Mouse (Mus musculus): ENCODE measurements around the gene Rimbp2. TPM values are rescaled to one million over a fixed set of nuclear protein-coding genes. Genes with fewer than 3 reads are reported as not detected.
"Not testable (repeated sequence)": the region's sequence is repeated elsewhere in the genome, so short reads cannot be mapped to it uniquely, and the experiment has no call there.

Rimbp2 gene
- 0.10 and 0.13 TPM in 2 replicates for polyA plus RNA-seq (2016; fragmentation: Nextera tagmentation; extraction: Ambion mirVana)

DNA sequence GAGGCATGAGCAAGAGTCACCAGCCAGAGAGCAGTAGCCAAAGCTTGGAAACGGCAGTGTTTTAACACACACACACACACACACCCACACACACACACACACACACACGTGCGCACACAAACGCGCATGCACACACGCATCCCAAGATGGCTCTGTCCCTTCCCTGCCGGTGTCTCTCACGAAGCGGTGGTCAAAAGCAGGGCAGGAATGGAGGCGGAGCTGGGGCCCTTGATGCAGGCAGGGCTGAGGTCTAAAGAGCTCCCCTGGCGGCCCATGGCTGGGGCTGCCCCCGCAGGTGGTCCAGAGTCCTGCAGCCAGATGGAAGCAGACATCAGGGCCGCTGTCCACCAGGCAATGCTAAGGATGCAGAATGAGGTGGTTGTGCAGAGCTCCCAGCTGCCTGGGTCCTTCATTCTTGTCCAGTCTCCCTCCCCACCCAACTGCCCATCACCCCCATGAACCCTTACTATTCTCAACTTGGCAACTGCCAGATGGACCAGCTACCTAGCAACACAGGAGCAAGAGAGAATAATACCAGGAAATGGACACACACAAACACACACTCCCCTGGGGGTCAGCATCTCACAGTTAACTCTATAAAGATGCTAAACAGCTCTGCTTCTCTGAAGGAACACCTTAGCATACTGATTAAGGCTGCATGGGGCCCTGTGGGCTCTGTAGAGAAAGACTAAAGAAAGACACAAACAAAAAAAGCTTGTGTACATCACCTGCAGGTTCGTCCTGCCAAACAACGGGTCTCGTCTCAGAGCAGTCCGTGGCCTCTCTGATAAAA, at the start of gene Rimbp2:
TSS of gene Rimbp2 (minus strand) at position 209 of the 793 bp plus-strand sequence.
- Histone ChIP-seq H3K4me2 (peak within 1 kb of the TSS; percentile 92), H3K9me3 (replicated peaks) (0 out of 2 replicates have a peak, but pooled peaks cover 5% of the 10 kb centered on the region), H3K4me1 (replicated peaks) (peaks cover 20% of the 10 kb centered on the region), H3K27ac (ENCODE audit: poor library complexity, severe bottlenecking) (no peak within 1 kb of the TSS), H3K4me3 (peak within 1 kb of the TSS; percentile 51), H3K9ac (peak within 1 kb of the TSS; percentile 48), H3K27me3 (replicated peaks) (peaks cover 46% of the 10 kb centered on the region), H3K36me3 (no peaks in the 10 kb centered on the region)
- 11% methylated on average over 17 of the region's 17 CpGs for WGBS
- peak; percentile 40; the same call in 1 of the 2 replicates for ATAC-seq (ENCODE audit: insufficient number of reproducible peaks, low FRiP score)

- Histone ChIP-seq H3K27ac (ENCODE audit: poor library complexity, severe bottlenecking) (peak overlapping the region; percentile 52), H3K4me3 (no peak overlapping the region), H3K9me3 (replicated peaks) (no peaks in the 10 kb centered on the region), H3K4me1 (replicated peaks) (peaks cover 51% of the 10 kb centered on the region), H3K4me2 (peak overlapping the region; percentile 59), H3K27me3 (replicated peaks) (no peaks in the 10 kb centered on the region), H3K36me3 (peaks cover 18% of the 10 kb centered on the region), H3K9ac (0 out of 2 replicates have a peak overlapping the region, but pooled peaks have one; percentile 49)
- WGBS: 5% methylated on average over 14 of the region's 14 CpGs
- ATAC-seq (ENCODE audit: insufficient number of reproducible peaks, low FRiP score): peak; percentile 41
Observed at GRCm38 (mm10) chr5:129002571-129003011, 49.3 kb upstream of the Rimbp2 start.

DNA sequence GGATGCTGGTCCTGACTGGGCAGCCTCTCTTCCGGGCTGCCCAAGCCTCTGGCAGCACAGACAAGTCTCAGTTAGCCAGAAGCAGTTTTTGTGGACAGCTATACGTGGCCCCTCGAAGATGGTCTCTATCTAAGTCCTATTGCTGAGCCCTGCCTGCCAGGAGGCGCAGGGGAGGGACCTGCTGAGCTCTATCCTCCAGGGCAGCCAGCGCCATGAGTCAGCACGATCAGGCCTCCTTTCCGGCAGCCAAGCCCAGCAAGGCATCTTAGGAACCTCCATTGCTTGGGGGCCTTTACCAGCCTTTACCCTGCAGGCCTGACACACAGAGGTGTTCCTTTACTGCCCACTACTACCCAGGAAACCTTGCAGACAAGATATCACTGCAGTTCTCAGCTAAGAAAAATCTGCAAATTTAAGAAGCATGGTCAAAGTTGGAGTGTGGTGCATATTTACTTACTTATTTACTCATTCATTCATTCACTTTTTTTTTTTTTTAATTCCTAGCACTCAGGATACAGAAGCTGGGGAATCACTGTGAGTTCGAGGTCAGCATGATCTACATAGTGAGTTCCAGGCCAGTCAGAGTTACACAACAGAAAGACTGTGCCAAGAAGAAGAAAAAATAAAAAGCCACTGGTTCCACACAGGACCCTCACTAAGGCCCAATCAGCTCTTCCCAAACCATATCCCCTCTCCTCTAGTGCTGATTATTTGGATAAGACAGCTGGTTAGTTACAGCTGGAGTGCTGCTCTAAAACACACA, 47.6 kb upstream of the Rimbp2 start:
- Histone ChIP-seq H3K4me2 (no peak overlapping the region), H3K9me3 (replicated peaks) (no peaks in the 10 kb centered on the region), H3K27ac (ENCODE audit: poor library complexity, severe bottlenecking) (no peak overlapping the region), H3K4me1 (replicated peaks) (peaks cover 35% of the 10 kb centered on the region), H3K4me3 (no peak overlapping the region), H3K36me3 (peaks cover 25% of the 10 kb centered on the region), H3K27me3 (replicated peaks) (no peaks in the 10 kb centered on the region), H3K9ac (0 out of 2 replicates have a peak overlapping the region, but pooled peaks have one; percentile 16)
- WGBS: 42% methylated on average over 8 of the region's 8 CpGs
- ATAC-seq (ENCODE audit: insufficient number of reproducible peaks, low FRiP score): peak; percentile 63

DNA sequence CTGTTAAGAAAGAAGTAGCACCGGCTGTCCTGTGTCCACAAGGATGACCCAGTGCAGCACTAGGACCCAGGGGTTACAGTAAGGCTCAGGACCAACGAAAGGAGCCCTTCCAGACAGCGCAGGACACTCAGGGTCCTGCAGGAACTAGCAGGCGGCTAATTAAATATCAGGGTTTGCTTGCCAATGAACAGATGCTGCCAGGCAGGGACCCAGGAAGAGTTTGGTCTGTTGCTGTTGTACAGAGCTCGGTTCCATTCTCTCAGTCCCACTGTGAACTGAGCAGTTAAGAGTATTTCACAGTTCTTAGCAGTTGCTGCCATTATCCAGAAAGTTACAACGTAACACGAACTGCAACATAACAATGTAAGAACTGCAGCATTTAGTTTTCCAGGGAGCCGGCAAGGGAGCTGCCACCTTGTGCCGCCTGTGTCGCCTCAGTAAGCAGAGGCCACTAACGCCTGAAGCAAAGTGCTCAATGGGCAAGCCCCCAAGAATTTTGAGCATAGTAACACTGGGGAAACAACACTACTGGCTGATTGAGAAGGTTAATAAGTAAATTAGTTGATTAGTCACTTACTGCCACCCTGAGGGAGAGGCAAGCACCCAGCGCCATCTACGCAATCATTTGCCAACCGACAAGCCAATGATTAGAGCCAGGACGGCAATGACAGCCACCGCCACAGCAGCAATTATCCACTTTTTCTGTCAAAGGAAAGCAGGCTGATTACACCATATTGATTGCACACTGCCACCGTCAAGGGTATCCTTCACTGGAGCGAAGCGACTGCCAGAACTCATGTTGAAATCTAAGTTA, 34.1 kb upstream of the Rimbp2 start:
- H3K9me3 ChIP-seq (replicated peaks): no peaks in the 10 kb centered on the region
- no peaks in the 10 kb centered on the region for H3K4me1 ChIP-seq (replicated peaks)
- no peak overlapping the region for H3K4me2 ChIP-seq
- no peak for ATAC-seq (ENCODE audit: insufficient number of reproducible peaks, low FRiP score)
- no peak overlapping the region for H3K4me3 ChIP-seq
- WGBS: 84% methylated on average over 19 of the region's 19 CpGs
- H3K36me3 ChIP-seq: peaks cover 54% of the 10 kb centered on the region
- no peak overlapping the region for H3K9ac ChIP-seq
- H3K27ac ChIP-seq (ENCODE audit: poor library complexity, severe bottlenecking): no peak overlapping the region
- no peaks in the 10 kb centered on the region for H3K27me3 ChIP-seq (replicated peaks)

DNA sequence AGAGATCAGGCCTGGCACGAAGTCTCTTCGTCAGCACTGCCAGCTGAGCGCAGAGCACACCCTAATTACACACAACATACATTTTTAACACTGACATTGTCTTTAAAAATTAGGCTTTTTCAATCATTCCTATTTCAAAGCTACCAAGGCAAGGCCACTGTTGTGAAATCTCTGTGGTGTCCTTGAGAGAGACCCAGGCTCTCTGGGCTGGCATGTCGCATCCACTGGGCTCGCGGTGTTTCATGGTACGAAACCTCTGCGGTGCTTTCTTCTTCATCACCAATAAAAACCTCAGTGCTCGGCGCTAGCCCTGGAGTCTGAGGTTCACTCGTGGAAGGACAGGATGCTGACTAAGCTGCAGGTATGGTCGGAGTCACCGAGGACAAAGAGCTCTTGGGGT, 32.7 kb upstream of the Rimbp2 start:
- Histone ChIP-seq H3K4me1 (replicated peaks) (no peaks in the 10 kb centered on the region), H3K9ac (no peak overlapping the region), H3K27ac (ENCODE audit: poor library complexity, severe bottlenecking) (no peak overlapping the region), H3K4me3 (no peak overlapping the region), H3K4me2 (no peak overlapping the region), H3K36me3 (peaks cover 40% of the 10 kb centered on the region), H3K9me3 (replicated peaks) (no peaks in the 10 kb centered on the region), H3K27me3 (replicated peaks) (no peaks in the 10 kb centered on the region)
- WGBS: 95% methylated on average over 13 of the region's 13 CpGs
- no peak for ATAC-seq (ENCODE audit: insufficient number of reproducible peaks, low FRiP score)

DNA sequence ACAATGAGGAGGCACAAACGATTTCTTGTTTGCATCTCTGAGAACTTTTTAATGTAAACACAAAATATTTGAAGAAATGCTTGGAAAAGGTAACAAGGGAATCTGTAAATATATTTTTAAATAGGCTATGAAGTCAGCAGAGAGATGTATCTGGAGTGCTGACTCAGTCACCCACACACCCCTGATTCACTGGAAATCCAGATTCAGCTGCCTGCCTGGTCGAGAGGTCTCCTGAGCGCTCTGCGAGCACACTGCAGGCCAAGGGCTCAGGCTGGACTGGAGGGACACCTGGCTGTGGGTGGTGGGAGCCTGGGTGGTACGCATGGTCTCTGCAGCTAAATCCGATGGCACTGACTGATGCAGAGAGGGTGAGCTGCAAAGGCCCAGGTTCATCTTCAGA, 31.2 kb upstream of the Rimbp2 start:
- Histone ChIP-seq H3K36me3 (peaks cover 29% of the 10 kb centered on the region), H3K9me3 (replicated peaks) (no peaks in the 10 kb centered on the region), H3K4me2 (no peak overlapping the region), H3K27me3 (replicated peaks) (no peaks in the 10 kb centered on the region), H3K9ac (no peak overlapping the region), H3K4me3 (no peak overlapping the region), H3K27ac (ENCODE audit: poor library complexity, severe bottlenecking) (no peak overlapping the region), H3K4me1 (replicated peaks) (no peaks in the 10 kb centered on the region)
- no peak for ATAC-seq (ENCODE audit: insufficient number of reproducible peaks, low FRiP score)
- WGBS: 83% methylated on average over 6 of the region's 6 CpGs

GRCm38 (mm10) chr5:128981607-128982006, 28.3 kb upstream of the Rimbp2 start:
- no peak; the same call in 1 of the 2 replicates for ATAC-seq (ENCODE audit: insufficient number of reproducible peaks, low FRiP score)
- Histone ChIP-seq H3K27me3 (replicated peaks) (no peaks in the 10 kb centered on the region), H3K4me3 (no peak overlapping the region), H3K27ac (ENCODE audit: poor library complexity, severe bottlenecking) (no peak overlapping the region), H3K36me3 (peaks cover 21% of the 10 kb centered on the region), H3K9ac (no peak overlapping the region), H3K4me1 (replicated peaks) (no peaks in the 10 kb centered on the region), H3K4me2 (no peak overlapping the region), H3K9me3 (replicated peaks) (peaks cover 5% of the 10 kb centered on the region; the same call in 1 of the 2 replicates)
- 26% methylated on average over 12 of the region's 12 CpGs for WGBS

- Histone ChIP-seq H3K4me3 (no peak overlapping the region), H3K27me3 (replicated peaks) (no peaks in the 10 kb centered on the region), H3K36me3 (peaks cover 13% of the 10 kb centered on the region), H3K4me2 (no peak overlapping the region), H3K9ac (no peak overlapping the region), H3K4me1 (replicated peaks) (no peaks in the 10 kb centered on the region), H3K9me3 (replicated peaks) (peaks cover 5% of the 10 kb centered on the region; the same call in 1 of the 2 replicates), H3K27ac (ENCODE audit: poor library complexity, severe bottlenecking) (no peak overlapping the region)
- 54% methylated on average over 7 of the region's 7 CpGs for WGBS
- no peak for ATAC-seq (ENCODE audit: insufficient number of reproducible peaks, low FRiP score)
Observed at GRCm38 (mm10) chr5:128980857-128981256, 27.6 kb upstream of the Rimbp2 start.

DNA sequence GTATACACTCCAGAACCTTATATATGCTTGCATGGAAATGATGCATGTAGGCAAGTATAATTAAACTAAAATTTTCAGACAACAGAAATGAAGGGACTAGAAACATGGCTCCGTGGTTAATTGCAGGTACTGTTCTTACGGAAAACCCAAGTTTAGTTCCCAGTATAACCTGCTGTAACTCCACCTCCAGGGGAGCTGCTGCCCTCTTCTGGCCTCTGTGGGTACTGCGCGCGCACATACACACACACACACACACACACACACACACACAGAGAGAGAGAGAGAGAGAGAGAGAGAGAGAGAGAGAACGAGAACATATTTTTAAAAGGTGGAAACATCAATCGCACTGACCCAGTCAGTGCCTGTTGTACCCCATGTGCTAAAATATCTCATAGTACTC, 25.7 kb upstream of the Rimbp2 start:
- H3K9ac ChIP-seq: no peak overlapping the region
- 95% methylated on average over 7 of the region's 7 CpGs for WGBS
- no peaks in the 10 kb centered on the region for H3K36me3 ChIP-seq
- H3K27me3 ChIP-seq (replicated peaks): no peaks in the 10 kb centered on the region
- no peak overlapping the region for H3K4me3 ChIP-seq
- no peak for ATAC-seq (ENCODE audit: insufficient number of reproducible peaks, low FRiP score)
- H3K9me3 ChIP-seq (replicated peaks): peaks cover 5% of the 10 kb centered on the region; the same call in 1 of the 2 replicates
- no peak overlapping the region for H3K4me2 ChIP-seq
- H3K27ac ChIP-seq (ENCODE audit: poor library complexity, severe bottlenecking): no peak overlapping the region
- no peaks in the 10 kb centered on the region for H3K4me1 ChIP-seq (replicated peaks)

GRCm38 (mm10) chr5:128977466-128977865, 24.2 kb upstream of the Rimbp2 start:
- H3K4me2 ChIP-seq; H3K27me3 ChIP-seq (replicated peaks); H3K9me3 ChIP-seq (replicated peaks); H3K27ac ChIP-seq (ENCODE audit: poor library complexity, severe bottlenecking); H3K4me3 ChIP-seq; H3K9ac ChIP-seq; H3K4me1 ChIP-seq (replicated peaks); ATAC-seq (ENCODE audit: insufficient number of reproducible peaks, low FRiP score); H3K36me3 ChIP-seq: not testable (repeated sequence)
- 56% methylated on average over 1 of the region's 1 CpGs for WGBS
